Mouse (Mus musculus): Measurements from ENCODE around the gene Pogz.
A peak's percentile ranks its signal among the peaks of the same experiment; 100 is the strongest.

Gene Pogz

DNA sequence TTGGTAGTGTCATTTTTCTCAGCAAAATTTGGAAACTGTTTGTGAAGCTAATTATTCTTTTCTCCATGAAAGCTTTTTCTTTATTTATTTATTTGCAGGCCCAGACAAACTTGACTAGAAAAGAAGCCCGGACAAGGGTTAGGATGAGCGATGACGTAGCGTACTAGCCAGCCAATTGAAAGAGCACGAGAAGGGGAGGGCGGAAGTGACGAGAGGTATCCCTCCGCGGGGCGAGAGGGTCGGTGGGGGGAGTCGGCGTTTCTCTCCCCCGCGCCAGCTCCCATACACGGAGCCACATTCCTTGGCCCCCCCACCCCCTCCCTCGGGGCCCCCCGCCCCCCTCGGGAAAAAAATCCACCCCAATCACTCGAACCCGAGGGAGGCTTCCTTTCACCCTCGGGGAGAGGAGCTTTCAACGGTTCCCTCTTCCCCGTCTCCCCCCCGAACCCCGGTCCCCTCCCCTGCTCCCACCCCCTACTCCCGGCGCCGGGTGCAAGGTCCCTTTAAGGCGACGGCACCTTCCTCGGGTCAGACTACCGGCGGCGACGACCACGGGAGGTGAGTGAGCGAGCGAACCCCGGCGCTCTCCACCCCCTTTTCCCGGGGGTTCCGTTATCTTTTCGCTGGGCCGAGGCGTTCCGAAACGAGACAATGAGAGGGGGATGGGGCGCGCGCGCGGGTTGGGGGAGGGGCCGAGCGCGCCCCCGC lies at the start of gene Pogz:
Gene Pogz (plus strand): TSS at position 385 of the 708 bp plus-strand sequence.
- DNase-seq (ENCODE audit: low spot score in 2 of 2) = peak; percentile 82 to 89

DNA sequence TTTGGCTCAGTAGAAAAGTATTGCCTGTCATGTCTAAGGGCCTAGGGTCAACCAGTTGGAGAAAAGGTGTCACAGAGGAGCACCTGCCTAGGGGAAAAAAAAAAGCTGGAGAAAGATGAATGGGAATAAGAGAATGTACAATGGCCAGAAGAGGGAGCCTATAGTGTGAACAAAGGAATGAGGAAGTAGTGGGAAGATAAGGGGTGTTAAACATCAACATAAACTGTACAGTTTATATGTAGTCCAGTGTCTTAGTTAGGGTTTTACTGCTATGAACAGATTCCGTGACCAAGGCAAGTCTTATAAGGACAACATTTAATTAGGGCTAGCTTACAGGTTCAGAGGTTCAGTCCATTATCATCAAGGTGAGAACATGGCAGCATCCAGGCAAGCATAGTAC lies 48.3 kb upstream of the Pogz start:
- DNase-seq (ENCODE audit: low spot score in 2 of 2) = no peak

GRCm38 (mm10) chr3:94789516-94789915 lies 47.9 kb upstream of the Pogz start:
- no peak for DNase-seq (ENCODE audit: low spot score in 2 of 2)

DNA sequence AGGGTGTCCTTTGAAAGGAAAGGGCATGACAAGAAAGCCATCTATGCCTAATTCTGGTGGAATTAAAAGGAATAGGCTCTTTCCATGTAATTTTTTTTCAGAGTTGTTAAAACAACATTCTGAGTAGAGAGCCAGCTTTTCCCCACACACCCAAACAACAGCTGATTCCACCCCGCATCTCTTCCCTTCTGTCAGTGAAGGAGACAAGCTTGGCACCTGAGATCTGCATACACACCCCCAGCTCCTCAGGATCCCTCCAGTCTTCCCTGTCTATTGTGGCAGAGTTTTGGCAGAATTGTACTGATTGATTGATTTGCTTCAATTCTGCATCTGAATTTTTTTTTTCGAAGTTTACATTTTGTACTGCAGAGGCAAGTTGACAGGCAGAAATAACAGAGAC lies 45.1 kb upstream of the Pogz start:
- DNase-seq (ENCODE audit: low spot score in 2 of 2) = no peak

- no peak for DNase-seq (ENCODE audit: low spot score in 2 of 2)
Observed at GRCm38 (mm10) chr3:94793672-94794071, 43.7 kb upstream of the Pogz start.

DNA sequence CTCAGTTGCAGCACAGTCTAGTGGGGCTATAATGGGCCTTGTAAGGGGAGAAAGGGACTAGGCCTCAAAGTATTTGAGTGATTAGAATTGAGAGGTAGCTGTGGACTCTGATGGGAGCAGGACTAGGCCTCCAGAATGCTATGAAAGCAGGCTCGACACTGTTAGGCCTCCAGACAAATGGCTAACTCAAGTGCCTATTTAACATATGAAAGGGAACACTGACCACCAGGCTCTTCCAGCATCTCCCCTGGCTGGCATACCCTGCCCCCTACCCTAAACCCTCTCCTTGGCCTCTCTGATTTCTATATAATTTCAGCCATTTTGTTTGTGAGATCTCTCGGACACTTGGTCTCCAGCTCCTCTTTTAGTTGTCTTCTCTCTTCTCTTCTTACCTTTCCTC lies 43.0 kb upstream of the Pogz start:
- DNase-seq (ENCODE audit: low spot score in 2 of 2) = no peak

- no peak for DNase-seq (ENCODE audit: low spot score in 2 of 2)
Observed at GRCm38 (mm10) chr3:94795596-94796140, 41.7 kb upstream of the Pogz start.

GRCm38 (mm10) chr3:94796181-94796580 lies 41.2 kb upstream of the Pogz start:
- no peak for DNase-seq (ENCODE audit: low spot score in 2 of 2)

GRCm38 (mm10) chr3:94804146-94804545 lies 33.2 kb upstream of the Pogz start:
- DNase-seq (ENCODE audit: low spot score in 2 of 2) = no peak

DNA sequence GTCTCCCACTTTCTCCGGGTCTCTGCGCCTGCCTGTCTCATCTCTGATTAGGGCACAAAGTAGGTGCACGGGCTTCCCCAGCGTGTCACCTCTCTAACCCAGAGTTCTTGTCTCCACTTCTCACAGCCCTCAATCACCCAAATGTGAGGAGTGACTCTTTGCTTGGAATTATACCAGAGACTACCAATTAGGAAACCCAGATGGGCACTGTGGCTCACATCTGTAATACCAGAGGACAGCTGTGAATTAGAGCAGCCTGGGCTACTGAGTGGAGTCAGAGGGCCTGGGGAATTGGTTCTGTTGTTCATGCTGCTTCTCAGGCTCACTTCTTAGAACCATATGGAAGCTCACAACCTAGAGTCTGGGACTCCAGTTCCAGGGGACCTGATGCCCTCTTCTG lies 32.4 kb upstream of the Pogz start:
- DNase-seq (ENCODE audit: low spot score in 2 of 2) = no peak

DNA sequence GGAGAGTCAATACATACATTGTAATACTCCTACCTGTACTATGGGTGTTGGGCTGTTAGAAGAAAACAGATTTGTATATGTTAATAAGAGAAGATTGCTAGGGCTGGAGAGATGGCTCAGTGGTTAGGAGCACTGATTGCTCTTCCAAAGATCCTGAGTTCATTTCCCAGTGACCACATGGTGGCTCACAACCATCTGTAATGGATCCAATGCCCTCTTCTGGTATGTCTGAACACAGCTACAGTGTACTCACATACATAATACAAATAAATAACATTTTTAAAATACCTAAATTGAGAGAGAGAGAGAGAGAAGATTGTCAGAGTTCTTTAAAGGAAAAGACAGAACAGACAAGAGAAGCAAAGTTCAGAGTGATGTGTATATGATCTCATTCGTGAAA lies 29.1 kb upstream of the Pogz start:
- DNase-seq (ENCODE audit: low spot score in 2 of 2) = no peak

- DNase-seq (ENCODE audit: low spot score in 2 of 2) = no peak
Observed at GRCm38 (mm10) chr3:94811628-94812027, 25.7 kb upstream of the Pogz start.

DNA sequence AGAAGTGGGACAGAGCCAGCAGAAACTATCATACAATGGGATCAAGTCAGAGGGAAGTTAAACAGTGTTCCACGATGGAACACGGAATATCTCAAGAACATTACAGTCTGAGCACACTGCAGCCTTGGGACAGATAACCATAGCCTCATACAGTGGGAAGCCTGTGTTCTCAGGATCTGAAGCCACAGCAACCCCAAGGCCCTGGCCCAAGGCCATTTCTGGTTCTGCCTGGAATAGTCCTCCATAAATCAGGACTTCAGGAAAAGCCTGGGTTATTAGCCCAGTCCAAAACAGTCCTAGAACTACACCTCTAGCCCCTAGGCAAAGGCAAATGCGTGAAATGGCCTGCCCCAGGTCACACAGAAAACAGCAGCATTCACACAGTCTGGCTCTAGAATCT lies 23.7 kb upstream of the Pogz start:
- no peak for DNase-seq (ENCODE audit: low spot score in 2 of 2)

DNA sequence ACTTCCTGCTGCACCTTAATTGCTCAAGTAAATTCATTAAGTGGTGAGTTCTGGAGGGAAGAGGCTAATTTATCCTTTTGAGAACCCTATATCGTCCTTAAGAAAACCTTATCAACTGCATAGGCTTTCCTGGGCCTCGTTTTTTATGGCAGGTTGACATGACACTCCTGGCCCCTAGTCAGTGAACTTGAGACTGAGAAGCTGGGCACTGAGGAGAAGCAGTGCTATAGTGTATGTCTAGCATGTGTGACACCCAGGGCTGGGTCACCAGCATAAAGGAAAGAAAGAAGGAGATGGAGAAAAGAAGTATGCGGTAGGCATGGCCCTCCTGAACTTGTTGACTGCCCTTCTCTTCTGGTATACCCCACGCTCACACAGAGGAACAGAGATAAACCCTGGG lies 23.3 kb upstream of the Pogz start:
- no peak for DNase-seq (ENCODE audit: low spot score in 2 of 2)

GRCm38 (mm10) chr3:94814663-94815062 lies 22.7 kb upstream of the Pogz start:
- DNase-seq (ENCODE audit: low spot score in 2 of 2) = no peak

DNA sequence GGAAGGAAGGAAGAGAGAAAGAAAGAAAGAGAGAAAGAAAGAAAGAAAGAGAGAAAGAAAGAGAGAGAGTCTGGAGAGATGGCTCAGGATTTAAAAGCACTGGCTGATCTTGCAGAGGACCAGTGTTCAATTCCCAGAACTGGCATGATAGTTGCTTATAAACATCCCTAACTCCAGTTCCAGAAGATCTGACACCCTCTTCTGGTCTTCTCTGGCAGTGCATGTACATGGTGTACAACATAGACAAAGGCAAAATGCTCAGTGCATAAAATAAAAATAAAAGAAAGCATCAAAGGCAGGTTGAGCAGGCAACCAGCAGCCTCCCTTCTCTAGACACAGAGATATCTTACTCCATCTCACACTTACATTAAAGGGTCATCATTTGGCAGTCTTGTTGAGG lies 21.8 kb upstream of the Pogz start:
- DNase-seq (ENCODE audit: low spot score in 2 of 2) = no peak

GRCm38 (mm10) chr3:94817731-94818130 lies 19.6 kb upstream of the Pogz start:
- no peak for DNase-seq (ENCODE audit: low spot score in 2 of 2)

GRCm38 (mm10) chr3:94819452-94820425 lies 17.6 kb upstream of the Pogz start:
- no peak for DNase-seq (ENCODE audit: low spot score in 2 of 2)

DNA sequence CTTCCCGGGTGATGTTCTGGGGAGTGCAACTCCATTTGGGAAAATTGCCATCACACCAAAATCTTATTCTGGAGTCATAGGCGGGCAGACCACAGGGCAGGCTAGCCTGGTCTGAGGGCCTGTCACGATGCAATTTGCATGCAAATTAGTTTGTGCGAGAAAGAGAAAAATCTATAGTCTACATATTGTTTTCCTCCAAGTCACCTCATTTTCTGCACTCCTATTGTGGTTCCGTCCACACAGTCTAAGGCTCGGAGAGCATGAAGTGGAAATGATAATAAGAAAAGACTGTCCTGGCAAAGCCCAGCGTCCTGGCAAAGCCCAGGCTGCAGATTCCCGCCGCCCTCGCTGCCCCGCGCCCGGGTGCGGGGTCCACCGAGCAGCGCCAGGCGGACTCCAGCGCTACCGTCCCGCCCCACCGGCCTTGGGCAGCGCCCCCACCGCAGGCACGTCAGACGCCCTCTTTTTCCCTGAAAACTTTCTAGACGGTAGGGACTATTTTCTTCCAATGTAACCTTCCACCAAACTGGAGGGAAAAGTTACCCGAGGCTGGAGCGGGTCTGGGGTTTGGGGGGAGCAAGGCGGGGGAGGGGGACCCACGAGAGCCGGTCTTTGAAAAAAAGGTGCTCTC lies 16.2 kb upstream of the Pogz start:
- no peak for DNase-seq (ENCODE audit: low spot score in 2 of 2)

GRCm38 (mm10) chr3:94822082-94822481 lies 15.3 kb upstream of the Pogz start:
- DNase-seq (ENCODE audit: low spot score in 2 of 2) = no peak

DNA sequence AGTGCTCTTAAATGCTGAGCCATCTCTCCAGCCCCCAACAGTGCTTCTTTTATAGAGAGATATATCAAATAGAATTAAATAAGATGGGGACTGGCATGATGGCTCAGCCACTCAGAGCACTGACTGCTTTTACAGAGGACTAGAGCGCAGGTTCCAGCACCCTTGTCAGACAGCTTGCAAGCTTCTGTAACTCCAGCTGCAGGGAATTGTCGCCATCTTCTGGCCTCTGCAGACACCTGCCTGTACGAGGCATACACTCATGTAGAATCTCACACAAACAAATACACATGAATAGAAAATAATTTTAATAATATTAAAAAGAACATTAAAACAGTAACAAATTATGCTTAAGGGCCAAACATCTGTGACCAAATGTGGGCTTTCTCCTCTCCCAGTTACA lies 13.3 kb upstream of the Pogz start:
- no peak for DNase-seq (ENCODE audit: low spot score in 2 of 2)

GRCm38 (mm10) chr3:94832100-94832499 lies 5.3 kb upstream of the Pogz start:
- no peak for DNase-seq (ENCODE audit: low spot score in 2 of 2)
